22 mouse cellular contexts compared by ENCODE assay signal in genomic region chr2:124289356-124289755, GRCm38 (mm10).
A peak's percentile ranks its signal among the peaks of the same experiment; 100 is the strongest.
DNase-seq lines count a peak whose midpoint lies in the region; ATAC-seq and TF ChIP-seq lines count a peak whose summit lies in the region.
"Had no signal": no experiment of that assay in that cellular context is flagged by ENCODE, and none has a peak within 500 bp of the region (broad histone marks: within the 10 kb centered on the region; RNA-seq: fewer than 3 reads in every experiment).

No protein-coding gene starts in this region.

- no peaks in the 10 kb centered on the region for H3K36me3 ChIP-seq in midbrain, embryonic 11.5 days (ENCODE audit: control insufficient read depth, insufficient read depth, low read length)
- no peaks in the 10 kb centered on the region for H3K36me3 ChIP-seq in midbrain, postnatal 0 days (ENCODE audit: insufficient read depth, low read length)
- H3K36me3 ChIP-seq: embryonic facial prominence, embryonic 15.5 days; forebrain, embryonic 10.5 days; forebrain, embryonic 15.5 days; heart, embryonic 12.5 days; hindbrain, embryonic 10.5 days had no signal

- H3K27ac ChIP-seq in midbrain, embryonic 11.5 days (ENCODE audit: low read depth, low read length) = no peak overlapping the region
- H3K27ac ChIP-seq in midbrain, postnatal 0 days (ENCODE audit: low read depth, low read length) = no peak overlapping the region
- H3K27ac ChIP-seq: embryonic facial prominence, embryonic 15.5 days; forebrain, embryonic 10.5 days; forebrain, embryonic 15.5 days; hindbrain, embryonic 10.5 days; hindbrain, embryonic 14.5 days had no signal

- no peak overlapping the region for H3K4me3 ChIP-seq in midbrain, embryonic 11.5 days (ENCODE audit: low read depth, low read length)
- no peak overlapping the region for H3K4me3 ChIP-seq in midbrain, postnatal 0 days (ENCODE audit: low read depth, low read length)
- H3K4me3 ChIP-seq: embryonic facial prominence, embryonic 15.5 days; erythroblast, embryonic 14.5 days; forebrain, embryonic 10.5 days; forebrain, embryonic 15.5 days; heart, embryonic 12.5 days; hindbrain, embryonic 10.5 days had no signal

- no peaks in the 10 kb centered on the region for H3K27me3 ChIP-seq in midbrain, embryonic 11.5 days (ENCODE audit: control insufficient read depth, insufficient read depth, low read length)
- H3K27me3 ChIP-seq in midbrain, postnatal 0 days (ENCODE audit: insufficient read depth, low read length) = no peaks in the 10 kb centered on the region
- H3K27me3 ChIP-seq: embryonic facial prominence, embryonic 15.5 days; forebrain, embryonic 15.5 days; heart, embryonic 12.5 days had no signal

- no peak for TF ChIP-seq CTCF in midbrain, postnatal 0 days (IDR thresholded peaks at IDR 0.05)

- H3K4me1 ChIP-seq in midbrain, embryonic 11.5 days (ENCODE audit: control insufficient read depth, insufficient read depth, low read length) = no peaks in the 10 kb centered on the region
- no peaks in the 10 kb centered on the region for H3K4me1 ChIP-seq in midbrain, postnatal 0 days (ENCODE audit: insufficient read depth, low read length)
- H3K4me1 ChIP-seq: embryonic facial prominence, embryonic 15.5 days; forebrain, embryonic 10.5 days; forebrain, embryonic 15.5 days; heart, embryonic 12.5 days; hindbrain, embryonic 10.5 days had no signal

- DNase-seq in midbrain, embryonic 11.5 days (ENCODE audit: low spot score, missing footprints) = no peak
- DNase-seq in midbrain, postnatal 0 days (ENCODE audit: low spot score) = no peak
- DNase-seq in ES-CJ7 (ENCODE audit: low read depth, low spot score) = peak; percentile 18
- peak; percentile 60 for DNase-seq in ZHBTc4 (ENCODE audit: low read depth, low spot score)
- no peak for DNase-seq in cerebellum, adult 8-10 months
- DNase-seq in testis, postnatal 10 days (ENCODE audit: low spot score) = no peak
- DNase-seq: adrenal gland, adult 2 months; adrenal gland, postnatal 25 days; B cell, adult 2 months; cerebellum, adult 18-20 months; cerebellum, postnatal 10 days; embryo, embryonic 11 days; gastrocnemius, postnatal 10 days had no signal

- peak; percentile 78 for ATAC-seq in midbrain, embryonic 11.5 days (ENCODE audit: low FRiP score)
- no peak for ATAC-seq in midbrain, postnatal 0 days (ENCODE audit: low FRiP score)
- ATAC-seq in megakaryocyte progenitor cell, adult 5-6 weeks (replicated peaks; ENCODE audit: poor library complexity) = peak; percentile 86
- ATAC-seq: CD4-positive, CD25-positive, alpha-beta regulatory T cell, adult 4 months; forebrain, embryonic 15.5 days had no signal

- no peaks in the 10 kb centered on the region for H3K9me3 ChIP-seq in midbrain, embryonic 11.5 days (ENCODE audit: control insufficient read depth, low read length)
- H3K9me3 ChIP-seq in midbrain, postnatal 0 days (ENCODE audit: low read length) = no peaks in the 10 kb centered on the region
- H3K9me3 ChIP-seq: forebrain, embryonic 10.5 days; forebrain, embryonic 15.5 days; heart, embryonic 12.5 days; hindbrain, embryonic 10.5 days had no signal

- H3K4me2 ChIP-seq in midbrain, embryonic 11.5 days = no peak overlapping the region
- H3K4me2 ChIP-seq in midbrain, postnatal 0 days (ENCODE audit: low read depth, low read length, poor library complexity, severe bottlenecking) = no peak overlapping the region
- H3K4me2 ChIP-seq: embryonic facial prominence, embryonic 15.5 days; forebrain, embryonic 15.5 days; heart, embryonic 12.5 days; hindbrain, embryonic 14.5 days had no signal

- H3K9ac ChIP-seq in midbrain, embryonic 11.5 days (ENCODE audit: low read length) = no peak overlapping the region
- no peak overlapping the region for H3K9ac ChIP-seq in midbrain, postnatal 0 days (replicated peaks; ENCODE audit: low read length, poor library complexity, severe bottlenecking)
- H3K9ac ChIP-seq: embryonic facial prominence, embryonic 15.5 days; forebrain, embryonic 15.5 days; heart, embryonic 12.5 days; hindbrain, embryonic 14.5 days had no signal

- 50% methylated on average over 2 of the region's 2 CpGs for WGBS in midbrain, embryonic 11.5 days
- WGBS in midbrain, postnatal 0 days = 40% methylated on average over 2 of the region's 2 CpGs

Comparison
In these comparisons a context has a peak if more than half of its experiments do, and no peak if none do; other contexts are left out.
1. DNase-seq: peak in ES-CJ7 (single experiment) and ZHBTc4 (single experiment); none in midbrain, embryonic 11.5 days (single experiment), midbrain, postnatal 0 days (single experiment), cerebellum, adult 8-10 months (single experiment) and testis, postnatal 10 days (single experiment).